Mouse (Mus musculus): ENCODE measurements around the gene Slc25a22.

- no peak for TF ChIP-seq EP300 (optimal IDR thresholded peaks at IDR 0.05)
- 0 out of 2 replicates have a peak, but pooled peaks have one; percentile 14 for TF ChIP-seq CTCF (IDR thresholded peaks at IDR 0.05; ENCODE audit: low read depth)
Measured at GRCm38 (mm10) chr7:141435129-141435855, 2.4 kb downstream of the Slc25a22 start.

Data from stomach, postnatal 0 days (tissue).